Mouse (Mus musculus) brain, embryonic 18.5 days (tissue): ENCODE data around the gene Pitpnm2.
A peak's percentile ranks its signal among the peaks of the same experiment; 100 is the strongest.

ENCODE experiments used
- DNase-seq: peaks from one replicate; pipeline ENCODE4 v3.0.0-alpha.2; 2012; ENCODE audit warnings: low read depth, low spot score

Gene Pitpnm2

DNA sequence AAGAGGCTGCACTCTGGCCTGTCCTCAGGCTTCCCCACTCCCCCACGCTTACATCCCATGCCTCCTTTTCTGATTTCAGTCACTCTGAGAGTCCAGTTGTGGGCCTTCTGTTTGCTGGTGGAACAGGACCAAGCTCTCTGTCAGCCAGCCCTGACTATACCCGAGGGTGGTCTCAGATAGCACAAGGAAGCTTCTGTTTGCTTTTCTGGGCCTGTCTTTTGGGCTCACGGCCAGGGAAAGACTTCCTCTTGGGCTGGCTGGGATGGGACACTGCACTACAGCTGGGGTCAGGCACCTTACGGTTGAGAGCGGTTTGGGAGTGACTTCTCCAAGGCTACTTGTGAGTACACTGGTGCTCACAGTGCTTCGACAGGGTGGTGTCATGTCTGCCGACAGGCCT, 111.5 kb downstream of the Pitpnm2 start:
- DNase-seq: no peak

DNA sequence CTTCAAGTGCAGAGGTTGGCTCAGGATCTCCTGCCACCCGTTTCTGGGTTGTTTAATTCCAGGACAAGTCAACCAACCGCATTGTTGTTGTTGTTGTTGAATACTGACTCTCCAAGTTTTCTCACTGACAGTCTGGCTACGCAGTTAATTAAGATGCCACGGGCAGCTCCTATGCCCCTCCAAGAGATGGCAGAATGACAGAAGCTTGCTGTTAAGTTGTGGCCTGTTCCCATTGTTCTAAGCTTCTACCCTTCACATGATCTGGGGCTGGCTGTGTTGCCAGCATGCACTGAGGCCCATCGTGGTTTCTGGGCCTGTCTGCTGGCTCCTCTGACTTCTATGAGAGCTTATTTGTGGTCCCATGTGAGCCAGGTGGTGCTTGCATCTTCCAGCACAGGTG, 115.3 kb downstream of the Pitpnm2 start:
- no peak for DNase-seq

DNA sequence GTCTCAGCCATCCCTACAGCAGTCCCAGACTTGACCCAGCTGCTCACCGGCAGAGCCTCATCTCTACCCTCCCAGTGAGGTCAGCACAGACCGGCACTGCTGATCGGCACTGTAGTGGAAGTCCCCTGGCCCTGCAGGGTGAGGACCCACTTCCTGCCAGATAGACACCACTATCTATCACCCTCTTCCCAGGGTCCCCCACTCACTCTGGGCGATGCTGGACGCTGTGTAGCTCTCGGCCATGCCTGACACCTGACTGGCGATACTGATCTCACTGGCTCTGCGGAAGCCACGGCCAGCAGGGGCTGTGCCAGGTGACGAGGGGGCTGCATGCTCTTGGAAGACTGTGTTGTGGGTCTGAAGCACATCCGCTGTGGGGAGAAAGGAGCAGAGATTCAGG, 124.5 kb downstream of the Pitpnm2 start:
- no peak for DNase-seq

DNA sequence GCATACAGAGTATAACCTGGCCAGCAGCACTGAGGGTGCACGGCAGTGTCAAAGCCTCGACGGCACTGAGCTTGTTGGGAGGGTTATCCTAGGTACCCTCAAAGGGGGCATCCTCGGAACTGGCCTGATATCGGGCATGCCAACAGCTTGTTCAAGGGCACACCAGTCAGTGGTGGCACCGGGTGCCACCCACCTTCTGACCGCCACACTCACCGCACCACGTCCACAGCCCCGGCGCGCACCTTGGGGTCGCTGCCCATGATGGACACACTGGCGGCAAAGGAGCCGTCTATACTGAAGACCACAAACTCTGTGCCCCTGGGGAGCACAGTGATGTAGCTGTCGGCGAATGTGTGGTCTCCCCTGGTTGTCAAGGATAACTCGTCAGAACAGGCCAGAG, 127.2 kb downstream of the Pitpnm2 start:
- no peak for DNase-seq

DNA sequence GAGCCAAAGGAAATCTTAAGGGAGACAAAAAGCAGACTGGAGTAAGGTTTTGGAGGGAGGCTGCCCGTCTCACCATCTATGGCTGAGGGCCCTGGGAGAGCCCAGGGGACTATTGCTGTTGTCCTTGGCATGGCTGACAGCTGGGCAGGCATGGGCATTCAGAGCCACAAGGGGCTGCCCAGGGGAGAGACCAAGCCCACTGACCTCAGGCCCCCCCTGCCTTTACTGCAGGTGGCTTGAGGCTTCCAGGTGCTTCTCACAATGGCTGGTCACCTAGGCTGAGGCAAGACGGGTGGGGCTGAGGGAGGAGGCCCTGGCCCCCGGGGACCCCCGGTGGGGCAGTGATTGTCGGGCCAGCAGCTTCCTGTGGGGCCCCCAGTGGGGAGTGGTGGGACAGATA, 130.4 kb downstream of the Pitpnm2 start:
- no peak for DNase-seq

DNA sequence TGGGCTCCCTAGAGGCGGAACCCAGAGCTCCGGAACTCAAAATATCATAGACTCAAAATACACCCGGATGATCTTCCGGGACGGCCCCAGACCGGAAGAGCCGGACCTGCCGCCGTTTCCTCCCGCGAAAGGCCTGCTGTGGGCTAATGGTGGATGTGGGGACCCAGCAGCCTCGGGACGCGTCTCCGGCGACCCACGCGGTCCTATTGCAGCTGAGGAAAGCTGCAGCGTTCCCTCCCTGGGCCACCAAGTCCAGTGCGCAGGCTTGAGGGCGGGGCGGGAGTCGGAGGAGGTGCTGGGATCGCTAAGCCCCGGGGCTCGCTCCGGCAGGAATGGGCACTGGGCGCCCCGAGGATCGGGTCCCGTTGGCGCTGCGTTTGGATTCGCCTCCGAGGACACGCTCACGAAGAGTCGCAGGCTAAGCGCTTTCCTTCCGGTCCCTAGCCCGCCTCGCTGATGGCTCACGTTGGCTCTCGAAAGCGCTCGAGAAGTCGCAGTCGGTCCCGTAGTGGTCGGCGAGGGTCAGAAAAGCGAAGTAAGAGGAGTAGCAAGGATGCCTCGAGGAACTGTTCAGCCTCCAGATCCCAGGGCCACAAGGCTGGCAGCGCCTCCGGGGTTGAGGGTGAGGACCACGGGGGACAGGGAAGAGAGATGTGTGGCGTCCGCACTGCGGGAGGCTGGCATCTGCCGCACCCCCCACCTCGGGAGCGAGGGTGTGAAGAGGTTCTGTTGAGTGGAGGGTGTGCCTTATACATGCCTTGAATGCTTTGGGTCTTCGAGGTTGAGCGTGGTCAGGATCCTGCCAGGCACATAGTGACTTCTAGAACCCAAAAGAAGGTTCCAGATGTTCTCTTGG, 133.3 kb downstream of the Pitpnm2 start, which contains the start of gene Arl6ip4:
Gene Arl6ip4, plus strand, starts transcription at position 100 of the 856 bp plus-strand sequence.
- no peak for DNase-seq

DNA sequence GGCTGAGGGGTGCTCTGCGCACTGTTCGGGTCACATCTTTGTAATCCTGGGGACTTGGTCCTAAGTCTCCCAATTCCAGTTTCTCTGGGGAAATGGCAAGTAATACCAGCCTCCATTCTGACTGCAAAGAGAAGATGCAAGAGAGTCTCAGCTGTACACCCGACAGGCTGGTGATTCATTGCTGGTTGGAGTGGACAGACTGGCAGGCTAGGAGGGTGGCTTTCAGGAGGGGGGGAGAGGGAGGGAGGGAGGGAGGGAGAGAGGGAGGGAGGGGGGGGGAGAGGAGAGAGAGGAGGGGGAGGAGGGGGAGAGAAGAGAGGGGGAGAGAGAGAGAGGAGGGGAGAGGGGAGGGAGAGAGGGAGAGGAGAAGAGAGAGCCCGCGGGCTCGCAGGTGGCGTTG, 134.0 kb downstream of the Pitpnm2 start:
- DNase-seq: no peak

DNA sequence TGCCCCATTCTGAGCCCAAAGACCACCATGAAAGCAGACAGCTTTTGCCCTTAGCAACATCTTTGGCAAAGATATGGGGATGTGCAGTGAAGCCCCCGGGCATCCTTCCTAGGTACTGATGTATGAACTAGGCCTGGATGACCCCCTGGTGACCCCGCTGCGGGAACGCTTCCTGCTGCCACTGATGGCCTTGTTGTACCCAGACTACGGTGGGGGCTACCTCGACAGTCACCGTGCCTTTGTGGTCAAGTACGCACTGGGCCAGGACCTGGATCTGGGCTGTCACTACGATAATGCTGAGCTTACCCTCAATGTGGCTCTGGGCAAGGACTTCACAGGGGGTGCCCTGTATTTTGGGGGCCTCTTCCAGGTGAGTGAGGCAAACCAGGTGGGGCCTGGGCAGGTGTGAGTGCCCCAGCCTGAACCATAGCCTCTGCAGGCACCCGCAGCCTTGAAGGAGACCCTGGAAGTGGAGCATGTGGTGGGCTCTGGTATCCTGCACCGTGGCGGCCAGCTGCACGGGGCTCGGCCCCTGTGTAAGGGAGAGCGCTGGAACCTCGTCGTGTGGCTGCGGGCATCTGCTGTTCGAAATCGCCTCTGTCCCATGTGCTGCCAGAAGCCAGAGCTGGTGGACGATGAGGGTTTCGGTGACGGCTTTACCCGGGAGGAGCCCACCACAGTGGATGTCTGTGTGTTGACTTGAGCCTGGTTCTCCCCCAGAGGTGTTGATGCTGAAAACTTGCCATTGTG, 135.1 kb downstream of the Pitpnm2 start:
- DNase-seq: no peak

DNA sequence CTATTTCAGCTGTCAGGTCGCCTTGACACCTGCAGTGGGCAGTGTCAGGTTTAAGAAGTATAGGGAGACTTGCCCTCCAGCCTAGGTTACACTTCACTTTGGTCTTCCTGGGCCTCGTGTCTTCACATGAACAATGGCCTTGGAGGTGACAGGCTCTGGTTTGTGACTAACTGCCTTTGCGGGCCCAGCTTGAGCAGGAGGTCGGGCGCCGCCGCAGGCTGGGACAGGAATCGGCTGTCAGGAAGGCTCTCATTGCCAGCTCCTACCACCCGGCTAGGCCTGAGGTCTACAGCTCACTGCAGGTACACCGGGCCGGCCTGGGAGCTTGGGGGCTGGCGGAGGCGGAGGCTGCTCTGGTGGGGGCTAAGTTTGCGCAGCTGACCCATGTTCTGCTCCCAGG, 136.5 kb downstream of the Pitpnm2 start:
- DNase-seq: no peak

DNA sequence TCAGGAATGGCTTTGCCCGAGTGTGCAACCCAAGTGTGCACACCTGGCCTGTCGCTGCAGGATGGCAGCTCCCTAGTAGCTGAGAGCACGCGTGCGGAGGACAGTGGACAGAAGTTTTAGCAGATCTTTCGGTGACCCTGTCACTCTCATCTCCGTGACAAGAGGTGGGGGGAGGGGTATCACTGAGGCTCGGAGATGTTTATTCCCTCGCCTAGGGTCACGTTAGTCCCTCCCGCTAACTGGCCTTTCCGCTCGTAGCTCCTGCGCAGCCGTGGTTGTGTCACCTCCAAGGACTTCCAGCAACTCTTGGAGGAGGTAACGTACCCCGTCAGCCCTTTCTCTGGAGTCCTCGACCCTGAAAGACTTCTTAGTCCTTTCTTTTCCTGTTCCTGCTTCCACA, 137.0 kb downstream of the Pitpnm2 start:
- no peak for DNase-seq

DNA sequence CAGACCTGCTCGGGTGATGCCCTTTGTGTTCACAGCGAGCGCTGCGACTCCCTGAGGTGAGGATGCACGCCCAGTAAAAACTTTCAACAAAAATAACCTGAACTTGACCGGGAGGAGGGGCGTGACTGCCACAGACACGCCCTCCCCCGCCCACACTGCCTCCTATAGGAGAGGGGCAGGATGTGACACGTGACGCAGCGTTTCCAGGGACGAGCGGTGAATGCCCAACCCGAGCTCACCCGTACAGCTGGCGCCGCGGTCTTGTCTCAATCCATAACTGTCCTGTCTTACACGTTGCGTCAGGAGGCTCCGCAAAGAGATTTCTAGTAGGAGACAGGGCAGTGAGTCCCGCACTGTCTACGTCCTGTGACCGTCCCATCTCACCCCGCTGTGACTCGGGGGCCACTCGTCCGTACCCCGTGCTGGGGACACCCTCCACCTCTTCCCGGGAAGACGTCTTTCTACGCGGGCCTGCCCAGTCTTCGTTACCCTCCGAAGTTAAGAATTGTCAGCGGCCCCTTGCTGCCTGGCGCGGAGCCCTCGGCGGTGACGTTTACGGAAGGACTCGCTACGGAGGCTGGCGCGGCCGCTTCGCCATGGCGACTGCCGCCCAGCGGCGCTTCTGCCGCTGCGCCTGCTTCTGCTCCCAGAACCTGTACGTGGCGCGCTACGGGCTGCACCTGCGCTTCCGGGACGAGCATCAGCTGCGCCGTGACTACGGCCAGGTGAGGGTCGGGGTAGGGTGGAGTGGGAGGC, 137.6 kb downstream of the Pitpnm2 start, which contains the start of gene Ogfod2:
Gene Ogfod2, plus strand, starts transcription at position 556 of the 756 bp plus-strand sequence.
- DNase-seq: peak; percentile 94

DNA sequence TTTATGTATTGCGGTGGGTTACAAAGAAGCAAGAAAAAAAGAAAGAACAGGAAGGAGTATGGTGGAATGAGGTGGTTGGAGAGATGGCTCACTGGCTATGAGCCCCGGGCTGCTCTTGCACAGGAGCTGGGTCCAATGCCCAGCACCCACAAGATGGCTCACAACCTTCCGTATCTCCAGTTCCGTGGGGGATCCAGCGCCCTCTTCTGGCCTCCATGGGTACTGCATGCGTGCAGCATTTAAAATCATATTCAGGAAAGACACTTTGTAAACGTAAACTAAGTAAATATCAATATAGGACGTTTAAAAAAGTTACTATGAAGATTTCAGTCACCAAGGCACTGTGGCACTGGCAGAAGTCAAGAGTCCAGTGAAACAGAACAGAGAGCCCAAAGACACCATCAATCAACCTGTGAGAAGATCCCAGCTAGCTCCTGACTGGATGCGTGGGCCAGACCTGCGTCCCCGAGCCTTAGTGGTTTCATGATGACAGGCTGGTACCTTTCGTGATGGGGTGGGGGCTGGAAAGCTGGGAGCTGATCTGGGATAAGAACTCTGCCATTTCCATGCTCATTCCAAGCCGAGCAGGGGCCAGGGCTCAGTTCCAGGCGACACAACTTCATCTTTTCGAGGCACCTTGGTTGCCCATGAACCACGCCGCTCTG, 138.4 kb downstream of the Pitpnm2 start:
- DNase-seq: no peak

DNA sequence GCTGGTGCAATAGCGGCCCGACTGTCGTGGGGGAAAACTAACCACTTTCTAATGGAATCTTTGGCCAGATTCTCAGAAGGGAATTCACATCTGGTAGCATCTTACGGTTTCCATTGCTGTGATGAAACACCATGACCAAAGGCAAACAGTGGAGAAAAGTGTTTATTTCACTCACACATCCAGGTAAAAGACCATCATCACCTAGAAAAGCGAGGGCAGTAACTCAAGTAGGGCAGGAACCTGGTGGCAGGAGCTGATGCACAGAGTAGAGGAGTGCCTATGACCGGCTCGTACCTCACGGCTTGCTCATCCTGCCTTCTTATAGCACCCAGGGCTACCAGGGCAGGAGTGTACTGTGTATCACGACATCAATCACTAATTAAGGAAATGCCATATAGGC, 146.0 kb downstream of the Pitpnm2 start:
- no peak for DNase-seq

DNA sequence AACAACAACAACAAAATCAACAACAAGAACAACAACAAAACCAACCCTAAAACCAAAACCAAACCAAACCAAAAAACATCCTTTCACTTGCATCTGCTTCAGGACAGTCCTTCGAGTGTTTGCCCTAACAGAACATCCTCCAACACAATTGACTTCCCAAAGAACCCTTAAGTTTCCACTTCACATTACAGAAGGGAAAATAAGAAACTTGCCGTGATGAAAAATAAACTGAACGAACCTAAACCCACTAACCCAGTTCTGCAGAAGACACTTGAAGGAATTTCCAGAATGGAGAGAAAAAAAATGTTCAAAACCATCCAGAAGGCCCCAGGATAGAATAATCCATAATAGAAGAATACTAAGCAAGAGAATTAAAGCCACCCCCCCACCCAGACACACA, 146.5 kb downstream of the Pitpnm2 start:
- no peak for DNase-seq

DNA sequence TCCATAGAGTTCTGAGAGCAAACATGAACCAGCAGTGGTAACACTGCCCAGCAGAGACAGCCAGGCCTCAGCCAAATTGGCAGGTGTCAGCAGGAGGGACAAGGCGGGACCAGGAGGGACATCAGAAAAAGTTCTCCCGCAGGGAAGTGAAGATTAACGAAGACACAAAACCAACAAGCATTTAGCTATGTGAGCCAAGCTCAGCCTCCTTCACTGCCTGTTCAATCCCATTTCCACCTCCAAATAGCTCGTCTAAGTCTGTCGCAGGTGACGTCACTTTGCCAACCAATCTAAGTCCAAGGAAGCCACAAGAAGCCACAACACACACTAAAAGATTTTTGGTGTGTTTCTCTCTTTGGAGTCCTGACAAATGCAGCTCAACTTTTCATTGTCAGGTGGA, 147.2 kb downstream of the Pitpnm2 start:
- DNase-seq: no peak

DNA sequence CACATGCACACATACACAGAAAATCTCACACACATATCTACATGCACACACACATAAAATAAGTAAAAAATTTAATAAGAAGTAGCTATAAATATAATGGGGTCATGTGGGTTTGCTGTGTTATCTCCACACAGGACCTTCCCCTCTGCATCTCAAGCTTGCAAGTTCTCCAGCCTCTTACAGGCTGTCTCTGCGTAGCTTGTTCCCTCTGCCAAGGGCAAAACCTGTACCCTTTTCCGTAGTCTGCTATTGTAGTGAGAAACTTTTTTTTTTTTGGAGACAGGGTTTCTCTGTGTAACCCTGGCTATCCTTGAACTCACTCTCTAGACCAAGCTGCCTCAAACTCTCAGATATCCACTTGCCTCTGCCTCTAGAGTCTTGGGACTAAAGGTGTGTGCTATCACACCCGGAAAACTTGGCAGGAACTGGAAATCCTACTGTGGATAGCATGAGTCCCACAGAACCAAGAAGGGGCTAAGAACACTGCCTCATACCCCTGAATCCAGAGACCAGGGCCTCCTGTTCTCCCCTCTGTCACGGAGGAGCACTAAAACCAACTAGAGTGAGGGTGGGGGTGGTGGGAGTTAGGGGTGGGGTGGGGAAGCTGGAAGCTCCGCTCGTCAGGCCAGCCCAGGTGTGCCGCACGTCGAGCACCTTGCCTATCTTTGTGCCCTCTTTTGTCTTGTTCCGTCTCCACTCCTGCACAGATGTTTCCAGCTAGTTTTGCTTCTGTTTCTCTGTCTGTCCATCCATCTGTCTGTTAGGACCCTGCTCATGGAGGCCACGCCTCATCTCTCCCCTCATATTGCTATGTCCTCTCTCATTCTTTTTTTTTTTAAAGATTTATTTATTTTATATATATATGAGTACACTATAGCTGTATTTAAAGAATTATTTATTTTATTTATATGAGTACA, 149.2 kb downstream of the Pitpnm2 start:
- no peak for DNase-seq

DNA sequence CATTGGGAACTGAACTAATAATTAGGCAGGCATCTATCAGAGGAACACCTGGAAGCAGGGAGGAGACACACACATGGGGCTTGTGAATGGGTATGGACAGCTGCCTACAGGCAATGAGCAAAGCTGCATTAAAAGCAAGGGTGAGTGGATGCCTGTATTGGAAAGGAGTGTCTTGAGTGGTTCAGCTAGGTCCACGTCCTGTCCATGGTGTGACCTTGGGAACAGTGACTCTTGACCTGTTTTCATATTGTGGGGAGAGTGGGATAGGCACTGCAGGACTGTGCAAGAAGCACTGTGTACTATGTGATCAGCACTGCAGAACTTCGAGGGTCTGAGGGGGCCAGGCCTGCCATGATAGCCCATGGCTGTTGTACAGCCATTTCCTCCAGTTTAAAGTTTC, 150.6 kb downstream of the Pitpnm2 start:
- no peak for DNase-seq

DNA sequence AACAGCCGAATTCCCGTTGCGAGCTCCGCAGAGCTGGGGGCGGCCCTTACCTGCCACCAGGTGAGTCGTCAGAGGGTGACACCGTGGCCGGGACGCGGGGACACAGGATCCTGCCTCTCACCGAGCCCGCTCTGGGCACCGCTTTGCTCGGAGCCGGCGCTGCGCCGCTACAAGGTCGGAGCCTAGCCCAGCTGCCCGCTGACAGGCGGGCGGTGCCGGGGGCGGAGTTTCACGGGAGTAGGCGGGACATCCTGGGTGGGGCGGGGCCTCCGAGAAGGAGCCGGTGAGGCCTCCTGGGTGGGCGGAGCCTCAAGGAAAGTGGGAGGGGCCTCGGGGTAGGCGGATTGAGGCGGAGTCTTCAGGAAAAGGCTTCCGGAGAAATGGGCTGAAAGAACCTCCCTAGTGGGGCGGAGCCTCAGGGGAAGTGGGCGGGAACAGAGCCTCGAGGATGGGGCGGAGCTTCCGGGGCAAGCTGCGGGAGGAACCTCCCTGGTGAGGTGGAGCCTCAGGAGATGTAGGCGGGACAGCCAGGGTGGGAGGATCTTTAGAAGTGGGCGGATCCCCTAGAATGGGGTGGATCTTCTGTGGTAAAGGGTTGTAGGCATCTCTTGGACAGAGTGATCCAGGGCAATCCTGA, 153.8 kb downstream of the Pitpnm2 start, which contains the start of gene Abcb9:
Gene Abcb9, minus strand, starts transcription at position 203 of the 637 bp plus-strand sequence.
- peak; percentile 77 for DNase-seq

DNA sequence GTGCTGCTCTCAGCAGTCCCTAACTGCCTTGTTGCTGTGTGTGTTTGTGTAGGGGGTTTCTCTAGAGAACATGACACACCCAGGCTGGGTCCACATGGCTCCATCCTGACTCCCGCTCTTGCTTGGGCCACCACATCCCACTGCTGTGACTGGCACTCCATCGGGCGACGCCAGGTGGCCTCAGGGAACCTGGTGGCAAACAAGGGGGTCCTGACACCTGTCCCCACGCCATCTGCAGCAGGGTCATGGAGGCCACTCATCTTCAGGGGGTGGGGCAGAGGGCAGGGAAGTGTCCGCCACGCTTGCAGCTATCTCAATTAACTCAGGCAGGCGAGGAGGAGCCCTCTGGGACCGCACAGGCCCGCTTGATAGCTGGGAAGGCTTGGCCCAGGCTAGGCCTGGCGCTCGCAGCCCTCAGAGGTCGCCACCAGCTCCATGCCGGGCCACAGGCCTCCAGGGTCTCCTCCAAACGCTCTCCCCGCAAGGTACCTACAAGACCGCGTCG, 154.4 kb downstream of the Pitpnm2 start:
- DNase-seq: no peak
